Mouse (Mus musculus): ENCODE data around the gene Nhsl2.

Gene Nhsl2

GRCm38 (mm10) chrX:102042386-102042785 lies 193.2 kb downstream of the Nhsl2 start:
- no peak for DNase-seq (ENCODE audit: low spot score in 2 of 2)

- no peak for DNase-seq (ENCODE audit: low spot score in 2 of 2)
Measured at GRCm38 (mm10) chrX:102050552-102050951, 201.4 kb downstream of the Nhsl2 start.

GRCm38 (mm10) chrX:102051225-102051624 lies 202.0 kb downstream of the Nhsl2 start:
- no peak for DNase-seq (ENCODE audit: low spot score in 2 of 2)

- DNase-seq (ENCODE audit: low spot score in 2 of 2) = no peak
Measured at GRCm38 (mm10) chrX:102053371-102053770, 204.2 kb downstream of the Nhsl2 start.

GRCm38 (mm10) chrX:102054009-102054408 lies 204.8 kb downstream of the Nhsl2 start:
- DNase-seq (ENCODE audit: low spot score in 2 of 2) = no peak

- no peak for DNase-seq (ENCODE audit: low spot score in 2 of 2)
Measured at GRCm38 (mm10) chrX:102059437-102059836, 210.3 kb downstream of the Nhsl2 start.

- no peak for DNase-seq (ENCODE audit: low spot score in 2 of 2)
Measured at GRCm38 (mm10) chrX:102060243-102060642, 211.1 kb downstream of the Nhsl2 start.

GRCm38 (mm10) chrX:102060891-102061290 lies 211.7 kb downstream of the Nhsl2 start:
- no peak for DNase-seq (ENCODE audit: low spot score in 2 of 2)

- DNase-seq (ENCODE audit: low spot score in 2 of 2) = no peak
Measured at GRCm38 (mm10) chrX:102064062-102064461, 214.9 kb downstream of the Nhsl2 start.

- no peak for DNase-seq (ENCODE audit: low spot score in 2 of 2)
Measured at GRCm38 (mm10) chrX:102065213-102065775, 216.1 kb downstream of the Nhsl2 start.

- DNase-seq (ENCODE audit: low spot score in 2 of 2) = peak; percentile 49 to 51
Measured at GRCm38 (mm10) chrX:102066134-102066533, 216.9 kb downstream of the Nhsl2 start.

- no peak for DNase-seq (ENCODE audit: low spot score in 2 of 2)
Measured at GRCm38 (mm10) chrX:102067118-102067517, 217.9 kb downstream of the Nhsl2 start.

GRCm38 (mm10) chrX:102068811-102069540 lies 219.8 kb downstream of the Nhsl2 start:
- DNase-seq (ENCODE audit: low spot score in 2 of 2) = no peak

- peak; percentile 78 to 85 for DNase-seq (ENCODE audit: low spot score in 2 of 2)
Measured at GRCm38 (mm10) chrX:102070591-102071471, 221.6 kb downstream of the Nhsl2 start, which contains the start of gene Rtl5. Gene Rtl5 (minus strand): TSS chrX:102071304.

GRCm38 (mm10) chrX:102071517-102071916 lies 222.3 kb downstream of the Nhsl2 start:
- no peak for DNase-seq (ENCODE audit: low spot score in 2 of 2)

- DNase-seq (ENCODE audit: low spot score in 2 of 2) = no peak
Measured at GRCm38 (mm10) chrX:102073605-102074325, 224.6 kb downstream of the Nhsl2 start.

- DNase-seq (ENCODE audit: low spot score in 2 of 2) = no peak
Measured at GRCm38 (mm10) chrX:102074435-102074834, 225.2 kb downstream of the Nhsl2 start.

GRCm38 (mm10) chrX:102075158-102075557 lies 226.0 kb downstream of the Nhsl2 start:
- DNase-seq (ENCODE audit: low spot score in 2 of 2) = no peak

GRCm38 (mm10) chrX:102076886-102077765 lies 227.9 kb downstream of the Nhsl2 start:
- no peak for DNase-seq (ENCODE audit: low spot score in 2 of 2)

- no peak for DNase-seq (ENCODE audit: low spot score in 2 of 2)
Measured at GRCm38 (mm10) chrX:102081076-102081475, 231.9 kb downstream of the Nhsl2 start.
